Mouse (Mus musculus): ENCODE results near the gene Hck.

DNA sequence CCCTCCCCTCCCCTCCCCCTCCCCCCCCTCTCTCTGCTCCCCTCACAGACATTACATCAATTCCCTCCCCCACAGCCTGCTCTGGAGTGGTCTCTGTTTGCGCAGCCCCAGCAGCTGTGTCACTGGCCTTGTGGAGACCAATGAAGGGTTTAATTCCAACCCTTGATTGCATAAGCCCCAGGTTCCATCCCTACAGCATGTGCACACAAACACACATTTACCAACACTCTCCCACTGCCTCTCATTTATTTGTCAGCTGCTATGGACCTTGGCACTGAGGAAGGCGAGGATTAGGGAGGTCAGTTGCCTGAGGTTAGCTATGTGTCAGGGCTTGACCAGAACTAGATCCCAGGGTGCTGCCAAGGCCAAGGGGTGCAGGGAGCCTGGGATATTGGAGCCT lies 32.3 kb upstream of the Hck start:
- TF ChIP-seq CTCF (IDR thresholded peaks at IDR 0.05; ENCODE audit: low read depth): no peak
- no peak for TF ChIP-seq EP300 (IDR thresholded peaks at IDR 0.05; ENCODE audit: low read depth)
